Mouse (Mus musculus): ENCODE results near the gene Gm21994.
"Not testable (repeated sequence)": the region's sequence is repeated elsewhere in the genome, so short reads cannot be mapped to it uniquely, and the experiment has no call there.

DNA sequence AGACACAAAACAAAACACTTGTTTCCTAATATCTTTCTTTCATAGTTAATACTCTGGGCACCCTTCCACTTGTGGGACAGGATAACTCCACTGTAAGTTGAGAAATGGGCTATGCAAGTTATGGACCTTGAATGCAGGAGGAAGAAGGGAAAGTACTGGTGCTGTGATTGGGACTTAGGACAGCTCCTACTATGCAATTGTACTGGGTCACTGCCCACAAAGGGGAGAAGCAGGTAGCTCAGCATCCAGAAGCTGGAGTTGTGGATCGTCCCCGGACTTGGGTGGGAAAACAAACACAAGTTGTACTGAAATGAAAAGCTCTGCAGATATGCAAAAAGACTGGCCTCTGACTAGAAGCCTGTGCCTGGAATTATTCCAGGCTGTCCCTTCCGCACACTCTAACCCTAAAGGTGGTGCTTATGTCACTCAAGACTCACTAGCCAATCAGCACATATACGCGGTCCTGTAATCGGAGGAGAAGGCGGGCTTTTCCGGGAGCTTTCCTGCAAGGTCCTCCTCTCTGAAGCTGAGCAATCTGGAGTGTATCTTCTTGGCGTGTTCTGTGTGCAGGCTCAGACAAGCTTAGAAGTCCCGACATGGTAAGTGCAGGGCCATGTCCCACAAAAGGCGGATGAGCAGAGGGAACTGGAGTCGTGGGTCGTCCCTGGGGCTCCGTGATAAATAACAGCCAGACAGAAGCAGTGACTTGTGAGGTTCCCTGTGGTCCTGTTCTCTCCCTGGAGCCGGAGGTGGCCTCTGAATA lies 37.6 kb downstream of the Gm21994 start, which contains the start of gene Zfp937:
- not testable (repeated sequence) for TF ChIP-seq CTCF (IDR thresholded peaks at IDR 0.05); POLR2A (IDR thresholded peaks at IDR 0.05; ENCODE audit: insufficient read depth, low read depth, low read length)

Data from heart, adult 2 months (tissue).